Mouse (Mus musculus): ENCODE results near the gene Utp11. TPM values are rescaled to one million over a fixed set of nuclear protein-coding genes. Genes with fewer than 3 reads are reported as not detected.

The Utp11 gene
- polyA plus RNA-seq, 1 experiment, result 13.8 TPM

- TF ChIP-seq FLI1 (IDR thresholded peaks at IDR 0.05; ENCODE audit: low read length) (no peak), GATA1 (IDR thresholded peaks at IDR 0.05; ENCODE audit: borderline replicate concordance, low read length) (no peak)
- Histone ChIP-seq H3K4me3 (replicated peaks) (peak overlapping the region; percentile 26), H3K36me3 (replicated peaks; ENCODE audit: low read length) (no peaks in the 10 kb centered on the region), H3K9me3 (no peaks in the 10 kb centered on the region), H3K4me1 (peaks cover 25% of the 10 kb centered on the region), H3K27me3 (replicated peaks) (peaks cover 76% of the 10 kb centered on the region)
These were observed 48.4 kb downstream of the Utp11 start for GRCm38 (mm10) chr4:124644974-124645433.

DNA sequence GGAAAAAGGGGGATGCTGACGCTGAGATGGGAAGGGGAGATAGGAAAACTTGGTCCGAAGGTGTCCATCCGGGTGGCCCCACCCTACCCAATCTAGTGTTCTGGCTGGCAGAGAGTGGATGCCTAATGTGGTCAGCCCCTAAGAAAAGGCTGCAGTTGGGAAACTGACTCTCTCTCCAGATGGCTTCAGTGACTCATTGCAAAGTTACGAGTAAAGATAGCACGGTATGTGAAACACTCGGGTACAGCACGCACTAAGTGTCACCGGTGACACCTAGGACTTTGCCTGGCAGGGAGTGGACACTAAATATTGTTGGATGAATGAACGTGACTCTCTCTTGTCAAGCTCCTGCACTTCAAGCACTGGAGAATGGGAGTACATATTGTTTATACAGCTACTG is 49.5 kb downstream of the Utp11 start:
- Histone ChIP-seq H3K27me3 (replicated peaks) (peaks cover 76% of the 10 kb centered on the region), H3K9me3 (no peaks in the 10 kb centered on the region), H3K4me3 (replicated peaks) (no peak overlapping the region), H3K4me1 (peaks cover 25% of the 10 kb centered on the region), H3K36me3 (replicated peaks; ENCODE audit: low read length) (no peaks in the 10 kb centered on the region)
- TF ChIP-seq GATA1 (IDR thresholded peaks at IDR 0.05; ENCODE audit: borderline replicate concordance, low read length) (no peak), FLI1 (IDR thresholded peaks at IDR 0.05; ENCODE audit: low read length) (no peak)

GRCm38 (mm10) chr4:124639715-124640114 is 53.7 kb downstream of the Utp11 start:
- peaks cover under 1% of the 10 kb centered on the region for H3K4me1 ChIP-seq
- peaks cover 58% of the 10 kb centered on the region for H3K27me3 ChIP-seq (replicated peaks)
- H3K9me3 ChIP-seq, result no peaks in the 10 kb centered on the region
- TF ChIP-seq FLI1 (IDR thresholded peaks at IDR 0.05; ENCODE audit: low read length) (no peak), GATA1 (IDR thresholded peaks at IDR 0.05; ENCODE audit: borderline replicate concordance, low read length) (no peak)
- H3K4me3 ChIP-seq (replicated peaks), result no peak overlapping the region
- H3K36me3 ChIP-seq (replicated peaks; ENCODE audit: low read length), result no peaks in the 10 kb centered on the region

DNA sequence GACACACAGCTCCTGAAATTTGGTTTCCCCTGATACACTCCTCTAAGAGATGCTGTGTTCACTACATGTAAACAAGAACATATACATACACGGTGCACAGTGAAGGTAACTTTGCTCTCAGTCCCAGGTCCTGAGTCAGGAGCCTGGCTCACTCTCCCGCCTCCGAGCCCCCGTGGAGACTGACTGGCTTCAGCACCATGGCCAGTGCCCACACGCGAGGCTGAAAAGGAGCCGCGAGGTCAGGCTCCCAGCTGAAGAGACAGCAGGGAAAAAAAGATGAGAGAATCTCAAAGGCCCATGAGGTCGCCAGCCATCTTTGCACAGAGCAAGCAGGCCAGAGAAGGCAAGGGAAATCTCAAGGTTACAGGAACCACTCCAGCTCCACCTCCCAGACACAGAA is 60.1 kb downstream of the Utp11 start:
- Histone ChIP-seq H3K27me3 (replicated peaks) (peaks cover 19% of the 10 kb centered on the region), H3K4me3 (replicated peaks) (no peak overlapping the region)

DNA sequence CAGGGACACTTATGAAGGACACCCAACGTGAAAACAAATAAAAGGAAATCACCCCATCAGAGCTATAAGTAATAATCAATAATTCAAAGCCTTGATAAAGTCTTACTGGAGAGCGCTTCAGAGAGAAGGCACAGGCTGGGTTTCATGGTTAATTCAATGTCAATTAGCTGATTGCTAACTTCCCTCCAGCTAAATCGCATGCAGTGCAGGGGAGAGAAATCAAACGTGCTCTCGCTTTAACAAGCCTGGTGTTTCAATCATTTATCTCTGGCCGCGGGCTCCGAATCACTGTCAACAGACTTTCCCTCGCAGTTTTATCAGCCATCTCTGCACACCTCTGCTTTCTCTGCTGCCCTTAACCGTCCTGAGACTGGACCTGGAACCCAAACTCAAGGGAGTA is 60.5 kb downstream of the Utp11 start:
- TF ChIP-seq GATA1 (IDR thresholded peaks at IDR 0.05; ENCODE audit: borderline replicate concordance, low read length) (no peak), FLI1 (IDR thresholded peaks at IDR 0.05; ENCODE audit: low read length) (no peak)

More for the DNA sequence above, 60.1 kb downstream of the Utp11 start:
- no peaks in the 10 kb centered on the region for H3K4me1 ChIP-seq
- H3K36me3 ChIP-seq (replicated peaks; ENCODE audit: low read length), result no peaks in the 10 kb centered on the region
- TF ChIP-seq GATA1 (IDR thresholded peaks at IDR 0.05; ENCODE audit: borderline replicate concordance, low read length) (no peak), FLI1 (IDR thresholded peaks at IDR 0.05; ENCODE audit: low read length) (no peak)
- no peaks in the 10 kb centered on the region for H3K9me3 ChIP-seq

DNA sequence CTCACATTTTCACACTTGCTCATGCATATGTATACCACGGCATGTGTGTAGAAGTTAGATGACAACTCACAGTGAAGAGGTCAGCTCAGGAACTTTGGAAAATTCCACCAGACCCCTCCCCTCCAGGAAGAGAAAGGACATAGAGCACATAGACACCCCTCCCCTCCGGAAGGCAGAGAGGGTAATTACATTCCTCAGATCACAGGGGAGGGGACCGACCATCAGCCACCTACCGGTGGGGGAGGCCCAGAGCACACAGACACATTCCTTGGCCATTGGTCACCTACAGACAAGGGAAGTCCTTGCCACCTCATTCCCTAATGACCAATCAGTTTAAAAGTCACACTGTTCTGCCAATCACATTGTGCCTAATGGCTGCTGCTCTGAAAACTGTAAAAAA is 61.9 kb downstream of the Utp11 start:
- Histone ChIP-seq H3K36me3 (replicated peaks; ENCODE audit: low read length) (no peaks in the 10 kb centered on the region), H3K9me3 (no peaks in the 10 kb centered on the region), H3K4me3 (replicated peaks) (no peak overlapping the region), H3K4me1 (no peaks in the 10 kb centered on the region), H3K27me3 (replicated peaks) (peaks cover 14% of the 10 kb centered on the region)
- TF ChIP-seq FLI1 (IDR thresholded peaks at IDR 0.05; ENCODE audit: low read length) (no peak), GATA1 (IDR thresholded peaks at IDR 0.05; ENCODE audit: borderline replicate concordance, low read length) (no peak)

More for the DNA sequence above, 60.5 kb downstream of the Utp11 start:
- Histone ChIP-seq H3K4me1 (no peaks in the 10 kb centered on the region), H3K4me3 (replicated peaks) (no peak overlapping the region), H3K9me3 (no peaks in the 10 kb centered on the region), H3K27me3 (replicated peaks) (peaks cover 20% of the 10 kb centered on the region), H3K36me3 (replicated peaks; ENCODE audit: low read length) (no peaks in the 10 kb centered on the region)

Other genes with a start within 250 kb of the Utp11 start
- gene 3100002H09Rik, start 82.8 kb downstream of the Utp11 start, polyA plus RNA-seq (2012; ENCODE audit: insufficient read depth, low replicate concordance), result 0.36 TPM in 1 of 2 replicates, not detected in the other
- gene Pou3f1, start 36.8 kb downstream of the Utp11 start, polyA plus RNA-seq (2012; ENCODE audit: insufficient read depth, low replicate concordance), result 0.12 TPM in 1 of 2 replicates, not detected in the other
- gene Fhl3, start 7.1 kb upstream of the Utp11 start, polyA plus RNA-seq (2012; ENCODE audit: insufficient read depth, low replicate concordance), result 122 and 166 TPM in 2 replicates
- 2.2 and 29.0 TPM in 2 replicates for gene Sf3a3, start 21.2 kb upstream of the Utp11 start, polyA plus RNA-seq (2012; ENCODE audit: insufficient read depth, low replicate concordance)
- gene Inpp5b, start 48.2 kb upstream of the Utp11 start, polyA plus RNA-seq (2012; ENCODE audit: insufficient read depth, low replicate concordance), result 5.7 and 22.3 TPM in 2 replicates
- gene Mtf1, start 108.5 kb upstream of the Utp11 start, polyA plus RNA-seq (2012; ENCODE audit: insufficient read depth, low replicate concordance), result 15.2 and 34.3 TPM in 2 replicates
- gene Yrdc, start 157.1 kb upstream of the Utp11 start, polyA plus RNA-seq (2012; ENCODE audit: insufficient read depth, low replicate concordance), result 13.4 and 15.0 TPM in 2 replicates
- 19.3 and 30.5 TPM in 2 replicates for gene 1110065P20Rik, start 157.6 kb upstream of the Utp11 start, polyA plus RNA-seq (2012; ENCODE audit: insufficient read depth, low replicate concordance)
- not detected in 2 replicates for gene Maneal, start 168.6 kb upstream of the Utp11 start, polyA plus RNA-seq (2012; ENCODE audit: insufficient read depth, low replicate concordance)
- gene Epha10, start 187.3 kb upstream of the Utp11 start, polyA plus RNA-seq (2012; ENCODE audit: insufficient read depth, low replicate concordance), result not detected in 2 replicates
- gene 9930104L06Rik, start 243.4 kb upstream of the Utp11 start, polyA plus RNA-seq (2012; ENCODE audit: insufficient read depth, low replicate concordance), result 1.6 TPM in 1 of 2 replicates, not detected in the other
- gene Cdca8, start 245.7 kb upstream of the Utp11 start, polyA plus RNA-seq (2012; ENCODE audit: insufficient read depth, low replicate concordance), result 74.9 and 113 TPM in 2 replicates